Mouse (Mus musculus) C2C12 (cell line): ENCODE data around the gene Myt1l. TPM values are rescaled to one million over a fixed set of nuclear protein-coding genes. Genes with fewer than 3 reads are reported as not detected.

Experiments
- H3K27me3 ChIP-seq: one replicate; pipeline ENCODE4 v1.6.1; 2011; ENCODE audit not compliant: control insufficient read depth, insufficient read depth, insufficient read length
- H3K36me3 ChIP-seq: one replicate; pipeline ENCODE4 v1.6.1; 2011; ENCODE audit not compliant: control insufficient read depth, insufficient read depth
- H3K4me3 ChIP-seq: one replicate; pipeline ENCODE4 v1.5.1; 2011; ENCODE audit warnings: mild to moderate bottlenecking, control low read depth; ENCODE audit not compliant: poor library complexity, insufficient read depth, severe bottlenecking
- H3K79me2 ChIP-seq: one replicate; pipeline ENCODE4 v1.6.1; 2011; ENCODE audit not compliant: control insufficient read depth, insufficient read depth
- H3K79me3 ChIP-seq: one replicate; pipeline ENCODE4 v1.6.1; 2011; ENCODE audit warnings: low read depth, control low read depth
- H3ac ChIP-seq: one replicate; pipeline ENCODE3; 2011; ENCODE audit warnings: low read depth; ENCODE audit not compliant: control insufficient read depth, insufficient read length
- CEBPB ChIP-seq: IDR thresholded peaks from one replicate; pipeline ENCODE4 v1.6.1; 2011; ENCODE audit warnings: low read depth, mild to moderate bottlenecking, control low read depth, moderate library complexity
- CTCF ChIP-seq: IDR thresholded peaks from one replicate; pipeline ENCODE4 v1.5.1; 2011; ENCODE audit not compliant: control insufficient read depth, insufficient read depth, insufficient read length
- FOSL1 ChIP-seq: IDR thresholded peaks from one replicate; pipeline ENCODE4 v1.8.0; 2011; ENCODE audit warnings: mild to moderate bottlenecking, low read length; ENCODE audit not compliant: poor library complexity, insufficient read depth, severe bottlenecking
- MAX ChIP-seq: IDR thresholded peaks from one replicate; pipeline ENCODE4 v1.6.1; 2011; ENCODE audit warnings: mild to moderate bottlenecking, control low read depth
- MYOD1 ChIP-seq: IDR thresholded peaks from one replicate; pipeline ENCODE4 v1.6.1; 2011; ENCODE audit warnings: low read depth; ENCODE audit not compliant: control insufficient read depth, insufficient read length
- MYOG ChIP-seq: IDR thresholded peaks from one replicate; pipeline ENCODE4 v1.6.1; 2011; ENCODE audit not compliant: control insufficient read depth, insufficient read length; ENCODE audit errors: extremely low read depth
- USF1 ChIP-seq: IDR thresholded peaks from one replicate; pipeline ENCODE4 v1.6.1; 2011; ENCODE audit warnings: low read depth, mild to moderate bottlenecking, control low read depth, moderate library complexity
- polyA plus RNA-seq: library from polyadenylated mRNA; unstranded; fragments of >200 nt; fragmentation: generic; extraction: Trizol; gene quantifications from one replicate; pipeline ENCODE4 v1.2.1, GENCODE M21; 2012; ENCODE audit warnings: missing spikeins

The Myt1l gene
- polyA plus RNA-seq, 1 experiment: not detected

DNA sequence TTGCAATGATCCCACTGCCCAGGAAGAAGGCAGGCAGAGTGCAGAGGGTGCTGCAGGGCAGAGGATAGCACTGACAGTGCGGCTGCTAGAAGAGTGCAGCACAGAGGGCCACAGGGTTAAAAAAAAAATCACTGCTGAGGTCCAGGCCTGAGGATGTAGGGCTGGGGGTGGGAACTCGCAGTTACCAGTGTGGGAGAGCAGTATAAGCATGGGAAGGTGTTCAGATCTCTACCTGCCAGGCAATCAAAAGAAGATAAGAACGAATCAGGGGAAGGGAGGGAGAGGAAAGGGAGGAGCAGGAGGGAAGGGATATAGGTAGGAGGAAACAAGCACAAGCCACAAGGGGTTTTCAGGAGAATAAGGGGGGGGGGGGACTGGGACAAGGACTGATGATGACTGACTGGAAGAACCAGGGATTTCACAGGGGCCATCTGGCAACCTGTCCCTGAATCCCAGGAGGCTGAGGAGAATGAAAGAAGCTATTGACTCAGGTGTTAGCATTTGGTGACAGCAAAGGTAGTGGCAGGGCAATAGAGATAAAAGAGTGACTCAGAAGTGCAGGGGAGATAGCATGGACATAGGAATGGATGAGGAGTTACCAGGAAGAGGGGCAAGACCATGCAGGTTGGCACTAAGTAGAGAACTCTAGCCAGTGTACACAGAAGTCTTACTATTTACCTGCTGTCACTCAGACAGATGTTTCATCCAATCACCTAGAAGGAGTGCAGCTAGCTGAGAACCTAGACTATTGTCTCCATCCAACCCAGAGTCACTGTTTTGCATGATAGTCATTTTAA is 270.6 kb downstream of the Myt1l start:
- no peaks in the 10 kb centered on the region for H3K79me3 ChIP-seq
- H3ac ChIP-seq: no peak overlapping the region
- no peak overlapping the region for H3K4me3 ChIP-seq
- H3K27me3 ChIP-seq: no peaks in the 10 kb centered on the region
- H3K79me2 ChIP-seq: no peaks in the 10 kb centered on the region
- no peaks in the 10 kb centered on the region for H3K36me3 ChIP-seq
- no peak for TF ChIP-seq MYOD1
- no peak for TF ChIP-seq CTCF
- no peak for TF ChIP-seq MYOG
- no peak for TF ChIP-seq FOSL1
- TF ChIP-seq USF1: no peak
- no peak for TF ChIP-seq CEBPB
- TF ChIP-seq MAX: no peak

DNA sequence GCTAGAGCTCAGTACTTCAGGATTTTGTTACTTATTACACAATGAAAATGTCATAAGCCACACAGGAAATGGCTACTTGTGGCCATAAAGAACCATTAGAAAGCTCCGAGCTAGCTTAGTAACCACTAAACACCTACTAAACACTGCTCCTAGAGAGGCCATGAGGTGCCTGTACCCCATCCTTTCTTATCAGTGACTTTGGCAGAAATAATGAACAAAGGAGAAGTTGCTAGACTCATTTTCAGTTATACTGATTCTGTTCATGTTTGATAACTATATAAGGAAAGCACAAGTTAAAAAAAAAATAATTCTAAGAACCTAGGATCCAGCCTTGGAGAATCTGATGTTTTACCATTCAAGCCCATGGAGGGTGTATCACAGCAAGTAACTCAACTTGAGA is 278.2 kb downstream of the Myt1l start:
- Histone ChIP-seq H3K4me3 (no peak overlapping the region), H3K79me2 (no peaks in the 10 kb centered on the region)
- TF ChIP-seq MYOG (no peak), CTCF (no peak), USF1 (no peak), MYOD1 (no peak), CEBPB (no peak), FOSL1 (no peak), MAX (no peak)

GRCm38 (mm10) chr12:29809569-29810185 is 281.5 kb downstream of the Myt1l start:
- Histone ChIP-seq H3ac (no peak overlapping the region), H3K27me3 (no peaks in the 10 kb centered on the region), H3K4me3 (no peak overlapping the region), H3K79me2 (no peaks in the 10 kb centered on the region), H3K36me3 (no peaks in the 10 kb centered on the region), H3K79me3 (no peaks in the 10 kb centered on the region)
- TF ChIP-seq MYOD1: no peak

More for the DNA sequence above, 278.2 kb downstream of the Myt1l start:
- Histone ChIP-seq H3ac (no peak overlapping the region), H3K79me3 (no peaks in the 10 kb centered on the region), H3K27me3 (no peaks in the 10 kb centered on the region), H3K36me3 (no peaks in the 10 kb centered on the region)

- no peaks in the 10 kb centered on the region for H3K79me3 ChIP-seq
- H3K36me3 ChIP-seq: no peaks in the 10 kb centered on the region
- no peak overlapping the region for H3ac ChIP-seq
- H3K79me2 ChIP-seq: no peaks in the 10 kb centered on the region
- H3K27me3 ChIP-seq: no peaks in the 10 kb centered on the region
- no peak overlapping the region for H3K4me3 ChIP-seq
- TF ChIP-seq MAX (no peak), CEBPB (no peak), FOSL1 (no peak), MYOD1 (no peak), MYOG (no peak), CTCF (no peak), USF1 (no peak)
Observed at GRCm38 (mm10) chr12:29815466-29815865, 287.3 kb downstream of the Myt1l start.

DNA sequence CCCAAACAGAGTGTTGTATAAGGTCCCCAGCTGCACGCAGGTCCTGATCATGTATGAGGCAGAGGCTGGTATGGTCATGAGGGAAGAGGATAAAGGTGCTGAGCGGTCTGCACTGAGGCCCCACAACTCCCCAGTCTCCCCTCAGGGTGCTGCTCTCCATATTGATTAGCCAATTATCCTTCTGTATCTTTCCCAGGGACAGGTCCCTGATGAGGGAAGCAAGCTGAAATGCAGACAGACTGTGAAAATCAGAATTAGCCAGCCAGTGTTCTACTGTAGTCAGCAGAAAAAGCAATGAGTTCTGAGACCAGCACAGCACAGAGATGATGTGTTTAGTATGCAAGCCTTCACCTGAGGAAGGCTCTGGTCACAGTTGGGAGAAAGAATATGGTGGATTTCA is 287.9 kb downstream of the Myt1l start:
- no peaks in the 10 kb centered on the region for H3K79me3 ChIP-seq
- no peak overlapping the region for H3K4me3 ChIP-seq
- no peaks in the 10 kb centered on the region for H3K79me2 ChIP-seq
- no peak overlapping the region for H3ac ChIP-seq
- no peaks in the 10 kb centered on the region for H3K27me3 ChIP-seq
- no peaks in the 10 kb centered on the region for H3K36me3 ChIP-seq
- no peak for TF ChIP-seq MYOD1
- no peak for TF ChIP-seq CTCF
- no peak for TF ChIP-seq CEBPB
- no peak for TF ChIP-seq FOSL1
- TF ChIP-seq MAX: no peak
- no peak for TF ChIP-seq USF1
- no peak for TF ChIP-seq MYOG
